Comparison of ENCODE assay signal across 22 mouse cellular contexts in the genomic region with DNA sequence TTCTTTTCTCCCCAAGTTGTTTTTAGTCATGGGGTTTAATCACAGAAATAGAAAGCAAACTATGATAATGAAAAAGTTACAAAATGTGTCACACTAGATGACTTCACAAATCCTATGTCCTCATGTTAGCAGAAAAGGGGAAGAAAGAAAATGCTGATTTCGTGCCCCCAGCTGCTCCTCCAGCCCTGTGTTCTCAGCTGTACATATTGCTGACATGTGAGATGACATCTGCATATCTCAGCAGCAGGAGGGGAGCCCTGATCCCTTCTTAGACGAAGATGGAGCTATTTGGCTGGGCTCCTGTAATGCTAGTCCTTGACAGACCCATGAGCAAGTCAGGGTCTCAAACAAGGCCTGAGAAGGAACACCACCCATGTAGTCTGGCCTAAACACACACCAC.
DNase-seq lines count a peak whose midpoint lies in the region; ATAC-seq and TF ChIP-seq lines count a peak whose summit lies in the region.
"Had no signal": no experiment of that assay in that cellular context is flagged by ENCODE, and none has a peak within 500 bp of the region (broad histone marks: within the 10 kb centered on the region; RNA-seq: fewer than 3 reads in every experiment).

No protein-coding gene starts in this region.

- peaks cover 11% of the 10 kb centered on the region for H3K4me1 ChIP-seq in bone marrow macrophage, adult 2 months (ENCODE audit: control insufficient read depth, insufficient read depth, low read length)
- no peaks in the 10 kb centered on the region for H3K4me1 ChIP-seq in midbrain, postnatal 0 days (ENCODE audit: insufficient read depth, low read length)
- H3K4me1 ChIP-seq: embryonic facial prominence, embryonic 13.5 days; forebrain, embryonic 12.5 days; heart, embryonic 10.5 days; hindbrain, embryonic 13.5 days had no signal

- no peak overlapping the region for H3K4me2 ChIP-seq in midbrain, postnatal 0 days (ENCODE audit: low read depth, low read length, poor library complexity, severe bottlenecking)
- H3K4me2 ChIP-seq: embryonic facial prominence, embryonic 13.5 days; forebrain, embryonic 12.5 days; hindbrain, embryonic 13.5 days had no signal

- WGBS in macrophage (ENCODE audit: missing documents): 5% methylated on average over 2 of the region's 2 CpGs
- 41% methylated on average over 2 of the region's 2 CpGs for WGBS in midbrain, postnatal 0 days

- no peak for TF ChIP-seq POLR2A in bone marrow macrophage, adult 2 months (IDR thresholded peaks at IDR 0.05; ENCODE audit: borderline replicate concordance, low read depth, low read length)

- TF ChIP-seq CTCF in bone marrow macrophage, adult 2 months (IDR thresholded peaks at IDR 0.05; ENCODE audit: low read depth, low read length): no peak
- no peak for TF ChIP-seq CTCF in midbrain, postnatal 0 days (IDR thresholded peaks at IDR 0.05)

- no peaks in the 10 kb centered on the region for H3K9me3 ChIP-seq in midbrain, postnatal 0 days (ENCODE audit: low read length)
- H3K9me3 ChIP-seq: embryonic facial prominence, embryonic 13.5 days; forebrain, embryonic 12.5 days; G1E; heart, embryonic 10.5 days; hindbrain, embryonic 13.5 days had no signal

- no peaks in the 10 kb centered on the region for H3K27me3 ChIP-seq in midbrain, postnatal 0 days (ENCODE audit: insufficient read depth, low read length)
- H3K27me3 ChIP-seq: embryonic facial prominence, embryonic 13.5 days; forebrain, embryonic 12.5 days; hindbrain, embryonic 13.5 days had no signal

- H3K4me3 ChIP-seq in bone marrow macrophage, adult 2 months (ENCODE audit: insufficient read depth, low read length): no peak overlapping the region
- no peak overlapping the region for H3K4me3 ChIP-seq in macrophage (ENCODE audit: inconsistent target)
- no peak overlapping the region for H3K4me3 ChIP-seq in midbrain, postnatal 0 days (ENCODE audit: low read depth, low read length)
- H3K4me3 ChIP-seq: embryonic facial prominence, embryonic 13.5 days; forebrain, embryonic 12.5 days; heart, embryonic 10.5 days; hindbrain, embryonic 13.5 days had no signal

- peak; percentile 25 for DNase-seq in testis, postnatal 10 days (ENCODE audit: low spot score)
- DNase-seq in testis, postnatal 14 days (ENCODE audit: low spot score): no peak
- no peak for DNase-seq in kidney, adult 18-20 months
- DNase-seq in midbrain, postnatal 0 days (ENCODE audit: low spot score): no peak
- no peak for DNase-seq in frontal cortex, postnatal 14 days (ENCODE audit: low spot score in 2 of 2)
- DNase-seq: adrenal gland, adult 8-10 months; adrenal gland, postnatal 36 days; cerebellum, adult 11-12 months; cerebellum, adult 9-10 months; cerebellum, postnatal 25 days; gastrocnemius, postnatal 14 days; heart, adult 18-20 months; heart, postnatal 14 days had no signal

- no peak for ATAC-seq in midbrain, postnatal 0 days (ENCODE audit: low FRiP score)
- ATAC-seq: forebrain, embryonic 16.5 days; hindbrain, postnatal 0 days had no signal

- no peaks in the 10 kb centered on the region for H3K36me3 ChIP-seq in macrophage (ENCODE audit: inconsistent target)
- H3K36me3 ChIP-seq in midbrain, postnatal 0 days (ENCODE audit: insufficient read depth, low read length): no peaks in the 10 kb centered on the region
- H3K36me3 ChIP-seq: embryonic facial prominence, embryonic 13.5 days; forebrain, embryonic 12.5 days; G1E; heart, embryonic 10.5 days; hindbrain, embryonic 13.5 days had no signal

- H3K9ac ChIP-seq in midbrain, postnatal 0 days (replicated peaks; ENCODE audit: low read length, poor library complexity, severe bottlenecking): no peak overlapping the region
- H3K9ac ChIP-seq: embryonic facial prominence, embryonic 13.5 days; forebrain, embryonic 12.5 days; hindbrain, embryonic 13.5 days had no signal

- peak overlapping the region; percentile 73 for H3K27ac ChIP-seq in bone marrow macrophage, adult 2 months (ENCODE audit: insufficient read depth, low read depth, low read length)
- peak overlapping the region; percentile 88 for H3K27ac ChIP-seq in macrophage
- H3K27ac ChIP-seq in midbrain, postnatal 0 days (ENCODE audit: low read depth, low read length): no peak overlapping the region
- H3K27ac ChIP-seq: embryonic facial prominence, embryonic 13.5 days; forebrain, embryonic 12.5 days; heart, embryonic 10.5 days; hindbrain, embryonic 13.5 days; hindbrain, postnatal 0 days had no signal

- no peaks in the 10 kb centered on the region for H3K79me2 ChIP-seq in macrophage (ENCODE audit: inconsistent target)
